Mouse (Mus musculus) spleen, adult 12 weeks (tissue): Measurements from ENCODE around the gene Mnat1.
"Not testable (repeated sequence)": the region's sequence is repeated elsewhere in the genome, so short reads cannot be mapped to it uniquely, and the experiment has no call there.

Source experiments
- DNase-seq: peaks from one replicate; pipeline ENCODE4 v3.0.0; 2022; ENCODE audit warnings: low spot score

Mnat1 gene

GRCm38 (mm10) chr12:73123093-73124041 is at the start of gene Mnat1:
Mnat1 (plus strand) TSS chr12:73123717.
- DNase-seq, result peak; percentile 63

- DNase-seq, result not testable (repeated sequence)
These were observed 41.7 kb upstream of the Mnat1 start for GRCm38 (mm10) chr12:73081828-73082227.

GRCm38 (mm10) chr12:73083773-73084172 is 39.7 kb upstream of the Mnat1 start:
- no peak for DNase-seq

GRCm38 (mm10) chr12:73085739-73086630 is 37.5 kb upstream of the Mnat1 start:
- DNase-seq, result no peak

- DNase-seq, result no peak
These were observed 36.4 kb upstream of the Mnat1 start for GRCm38 (mm10) chr12:73087086-73087485.

GRCm38 (mm10) chr12:73088500-73088899 is 35.0 kb upstream of the Mnat1 start:
- DNase-seq, result no peak

GRCm38 (mm10) chr12:73088911-73089310 is 34.6 kb upstream of the Mnat1 start:
- DNase-seq, result peak; percentile 34

GRCm38 (mm10) chr12:73090672-73091335 is 32.7 kb upstream of the Mnat1 start:
- DNase-seq, result no peak

GRCm38 (mm10) chr12:73094189-73094588 is 29.3 kb upstream of the Mnat1 start:
- DNase-seq, result no peak

- DNase-seq, result no peak
These were observed 28.9 kb upstream of the Mnat1 start for GRCm38 (mm10) chr12:73094605-73095004.

- DNase-seq, result not testable (repeated sequence)
These were observed 27.3 kb upstream of the Mnat1 start for GRCm38 (mm10) chr12:73096177-73096576.

- DNase-seq, result no peak
These were observed 24.9 kb upstream of the Mnat1 start for GRCm38 (mm10) chr12:73098593-73098992.

- DNase-seq, result no peak
These were observed 19.8 kb upstream of the Mnat1 start for GRCm38 (mm10) chr12:73103713-73104112.

- DNase-seq, result no peak
These were observed 15.7 kb upstream of the Mnat1 start for GRCm38 (mm10) chr12:73107821-73108220.

- no peak for DNase-seq
These were observed 12.9 kb upstream of the Mnat1 start for GRCm38 (mm10) chr12:73110431-73111111.

GRCm38 (mm10) chr12:73111561-73112325 is 11.8 kb upstream of the Mnat1 start:
- no peak for DNase-seq

GRCm38 (mm10) chr12:73112326-73113087 is 11.0 kb upstream of the Mnat1 start:
- DNase-seq, result no peak

- no peak for DNase-seq
These were observed 10.3 kb upstream of the Mnat1 start, which contains the start of gene Six4 for GRCm38 (mm10) chr12:73113196-73113595. Six4 (minus strand) TSS chr12:73113456.

GRCm38 (mm10) chr12:73125250-73125649 is 1.7 kb downstream of the Mnat1 start:
- DNase-seq, result no peak

GRCm38 (mm10) chr12:73140732-73141131 is 17.2 kb downstream of the Mnat1 start:
- DNase-seq, result no peak
